13 mouse cellular contexts compared by ENCODE assay signal in genomic region chr3:57920090-57920432, GRCm38 (mm10).
"Had no signal": no experiment of that assay in that cellular context is flagged by ENCODE, and none has a peak within 500 bp of the region (broad histone marks: within the 10 kb centered on the region; RNA-seq: fewer than 3 reads in every experiment).

No protein-coding gene starts in this region.

- H3K9me3 ChIP-seq: limb, embryonic 15.5 days; liver, embryonic 12.5 days; lung, embryonic 15.5 days; midbrain, embryonic 13.5 days had no signal

- H3K36me3 ChIP-seq: limb, embryonic 15.5 days; liver, embryonic 12.5 days; lung, embryonic 15.5 days; midbrain, embryonic 13.5 days had no signal

- H3K4me3 ChIP-seq: limb, embryonic 15.5 days; liver, embryonic 12.5 days; lung, embryonic 15.5 days; midbrain, embryonic 13.5 days had no signal

- H3K27ac ChIP-seq: kidney, postnatal 0 days; limb, embryonic 15.5 days; liver, embryonic 12.5 days; lung, embryonic 15.5 days; midbrain, embryonic 13.5 days had no signal

- H3K27me3 ChIP-seq: limb, embryonic 15.5 days; liver, embryonic 12.5 days; lung, embryonic 15.5 days; midbrain, embryonic 13.5 days had no signal

- H3K9ac ChIP-seq: limb, embryonic 15.5 days; liver, embryonic 12.5 days; lung, embryonic 15.5 days; midbrain, embryonic 13.5 days had no signal

- H3K4me2 ChIP-seq: limb, embryonic 15.5 days; liver, embryonic 12.5 days; lung, embryonic 15.5 days; midbrain, embryonic 13.5 days had no signal

- DNase-seq: kidney, adult 8-10 months; kidney, postnatal 36 days; lung, postnatal 14 days; right cerebral cortex, adult 18-20 months; right cerebral cortex, postnatal 25 days; thymus, adult 2 months; thymus, postnatal 25 days had no signal

- ATAC-seq: intestine, postnatal 0 days; liver, embryonic 12.5 days had no signal

- H3K4me1 ChIP-seq: limb, embryonic 15.5 days; liver, embryonic 12.5 days; lung, embryonic 15.5 days had no signal
